Mouse (Mus musculus) MEL (cell line): ENCODE measurements around the gene Hoxd13. TPM values are rescaled to one million over a fixed set of nuclear protein-coding genes. Genes with fewer than 3 reads are reported as not detected.

Experiments used
- DNase-seq: peaks from one replicate; pipeline ENCODE4 v3.0.0; 2011; ENCODE audit warnings: low read depth, low spot score
- H3K27ac ChIP-seq: 2 replicates; pipeline ENCODE4 v1.5.1; 2012; ENCODE audit warnings: low read depth, mild to moderate bottlenecking, control low read depth, low read length, moderate library complexity; ENCODE audit not compliant: control insufficient read depth
- H3K27me3 ChIP-seq, 2 experiments: fragments of 150-350 bp in 1 of 2; sonication (generic) in 1 of 2; 2 replicates each; pipeline ENCODE4 v1.6.1; 2012; ENCODE audit warnings: low read length in 2 of 2, mild to moderate bottlenecking in 2 of 2, improper control_type of control experiment in 1 of 2, moderate library complexity in 1 of 2; ENCODE audit not compliant: insufficient read depth in 2 of 2, control insufficient read depth in 1 of 2
- H3K36me3 ChIP-seq, 2 experiments: 2 replicates each; pipeline ENCODE4 v1.6.1; 2012 to 2014; ENCODE audit warnings: low read length in 2 of 2, improper control_type of control experiment in 1 of 2, inconsistent platforms in 1 of 2, mild to moderate bottlenecking in 1 of 2; ENCODE audit not compliant: insufficient read depth in 2 of 2, control insufficient read depth in 1 of 2
- H3K4me1 ChIP-seq, 2 experiments: fragments of 150-350 bp in 1 of 2; sonication (generic) in 1 of 2; 2 replicates each; pipeline ENCODE4 v1.6.1; 2012; ENCODE audit warnings: low read length in 2 of 2, improper control_type of control experiment in 1 of 2, mild to moderate bottlenecking in 1 of 2; ENCODE audit not compliant: insufficient read depth in 2 of 2, control insufficient read depth in 1 of 2
- H3K4me3 ChIP-seq, 2 experiments: fragments of 150-350 bp in 1 of 2; sonication (generic) in 1 of 2; 2 replicates each; pipeline ENCODE4 v1.5.1; 2012; ENCODE audit warnings: low read depth in 2 of 2, low read length in 2 of 2, mild to moderate bottlenecking in 2 of 2, moderate library complexity in 2 of 2, control low read depth in 1 of 2, improper control_type of control experiment in 1 of 2; ENCODE audit not compliant: control insufficient read depth in 1 of 2, insufficient read depth in 1 of 2
- H3K79me2 ChIP-seq: 2 replicates; pipeline ENCODE4 v1.6.1; 2012; ENCODE audit warnings: mild to moderate bottlenecking, low read length, moderate library complexity; ENCODE audit not compliant: control insufficient read depth, poor library complexity, insufficient read depth
- H3K9ac ChIP-seq: 2 replicates; pipeline ENCODE4 v1.6.1; 2012; ENCODE audit warnings: low read depth, mild to moderate bottlenecking, control low read depth, low read length, moderate library complexity; ENCODE audit not compliant: control insufficient read depth, poor library complexity, severe bottlenecking
- H3K9me3 ChIP-seq: fragments of 150-350 bp; sonication (generic); replicated peaks from 2 replicates; pipeline ENCODE4 v1.6.1; 2012; ENCODE audit warnings: mild to moderate bottlenecking, low read length, improper control_type of control experiment, moderate library complexity; ENCODE audit not compliant: insufficient read depth
- CTCF ChIP-seq, 3 experiments: IDR thresholded peaks in 2 of 3; conservative IDR thresholded peaks in 1 of 3; 2 replicates each; pipeline ENCODE4 v1.5.1; 2011 to 2012; ENCODE audit warnings: low read length in 3 of 3, low read depth in 2 of 3, mild to moderate bottlenecking in 2 of 3, improper control_type of control experiment in 1 of 3, inconsistent platforms in 1 of 3, mixed read lengths in 1 of 3, moderate library complexity in 1 of 3; ENCODE audit not compliant: control insufficient read depth in 1 of 3, insufficient read depth in 1 of 3, poor library complexity in 1 of 3, severe bottlenecking in 1 of 3
- E2F4 ChIP-seq: IDR thresholded peaks from 2 replicates; pipeline ENCODE4 v1.6.1; 2011; ENCODE audit warnings: low read depth, low read length, improper control_type of control experiment, borderline replicate concordance
- ELF1 ChIP-seq: IDR thresholded peaks from 2 replicates; pipeline ENCODE4 v1.6.1; 2014; ENCODE audit warnings: low read depth, mild to moderate bottlenecking, inconsistent platforms, low read length, improper control_type of control experiment, moderate library complexity
- EP300 ChIP-seq, 2 experiments: IDR thresholded peaks; 2 replicates each; pipeline ENCODE4 v1.6.1; 2011; ENCODE audit warnings: improper control_type of control experiment in 2 of 2, low read length in 2 of 2, low read depth in 1 of 2, mild to moderate bottlenecking in 1 of 2
- ETS1 ChIP-seq: IDR thresholded peaks from 2 replicates; pipeline ENCODE4 v1.6.1; 2012; ENCODE audit warnings: low read depth, mild to moderate bottlenecking, inconsistent platforms, low read length, improper control_type of control experiment, moderate library complexity
- GABPA ChIP-seq: IDR thresholded peaks from 2 replicates; pipeline ENCODE4 v1.6.1; 2012; ENCODE audit warnings: low read depth, mild to moderate bottlenecking, inconsistent platforms, low read length, improper control_type of control experiment, moderate library complexity
- HCFC1 ChIP-seq: IDR thresholded peaks from 2 replicates; pipeline ENCODE4 v1.6.1; 2012; ENCODE audit warnings: low read depth, mild to moderate bottlenecking, inconsistent platforms, low read length, improper control_type of control experiment, moderate library complexity
- JUND ChIP-seq: IDR thresholded peaks from 2 replicates; pipeline ENCODE4 v1.6.1; 2011; ENCODE audit warnings: low read depth, mild to moderate bottlenecking, improper control_type of control experiment, low read length
- MAFK ChIP-seq: IDR thresholded peaks from 2 replicates; pipeline ENCODE4 v1.6.1; 2011; ENCODE audit warnings: low read depth, mild to moderate bottlenecking, low read length, improper control_type of control experiment, borderline replicate concordance
- MAX ChIP-seq: IDR thresholded peaks from 2 replicates; pipeline ENCODE4 v1.6.1; 2011; ENCODE audit warnings: low read length, improper control_type of control experiment
- MXI1 ChIP-seq: IDR thresholded peaks from 2 replicates; pipeline ENCODE4 v1.6.1; 2011; ENCODE audit warnings: mild to moderate bottlenecking, low read depth, low read length, improper control_type of control experiment
- MYB ChIP-seq: IDR thresholded peaks from 2 replicates; pipeline ENCODE4 v1.6.1; 2011; ENCODE audit warnings: mild to moderate bottlenecking, low read depth, low read length, improper control_type of control experiment
- NRF1 ChIP-seq: IDR thresholded peaks from 2 replicates; pipeline ENCODE4 v1.6.1; 2014; ENCODE audit warnings: low read depth, mild to moderate bottlenecking, inconsistent platforms, low read length, improper control_type of control experiment, moderate library complexity; ENCODE audit not compliant: poor library complexity, insufficient read depth, severe bottlenecking
- RAD21 ChIP-seq: IDR thresholded peaks from 2 replicates; pipeline ENCODE4 v1.6.1; 2011; ENCODE audit warnings: mild to moderate bottlenecking, low read depth, low read length, improper control_type of control experiment
- SMC3 ChIP-seq: IDR thresholded peaks from 2 replicates; pipeline ENCODE4 v1.6.1; 2011; ENCODE audit warnings: low read depth, low read length, improper control_type of control experiment
- TAL1 ChIP-seq: IDR thresholded peaks from 2 replicates; pipeline ENCODE4 v1.6.1; 2012; ENCODE audit warnings: mild to moderate bottlenecking, inconsistent platforms, low read length, moderate library complexity, mixed read lengths
- TCF12 ChIP-seq: IDR thresholded peaks from 2 replicates; pipeline ENCODE4 v1.6.1; 2014; ENCODE audit warnings: low read depth, mild to moderate bottlenecking, inconsistent platforms, low read length, improper control_type of control experiment, moderate library complexity
- UBTF ChIP-seq: IDR thresholded peaks from 2 replicates; pipeline ENCODE4 v1.6.1; 2012; ENCODE audit warnings: low read depth, mild to moderate bottlenecking, inconsistent platforms, low read length, improper control_type of control experiment, moderate library complexity, borderline replicate concordance; ENCODE audit not compliant: insufficient read depth
- USF1 ChIP-seq: IDR thresholded peaks from 2 replicates; pipeline ENCODE4 v1.6.1; 2014; ENCODE audit warnings: low read depth, mild to moderate bottlenecking, inconsistent platforms, low read length, improper control_type of control experiment, moderate library complexity
- USF2 ChIP-seq, 2 experiments: IDR thresholded peaks; 2 replicates each; pipeline ENCODE4 v1.6.1; 2011 to 2012; ENCODE audit warnings: improper control_type of control experiment in 2 of 2, low read length in 2 of 2, borderline replicate concordance in 1 of 2, inconsistent platforms in 1 of 2, low read depth in 1 of 2, mild to moderate bottlenecking in 1 of 2; ENCODE audit not compliant: insufficient read depth in 1 of 2
- ZC3H11A ChIP-seq: IDR thresholded peaks from 2 replicates; pipeline ENCODE4 v1.6.1; 2012; ENCODE audit warnings: low read depth, mild to moderate bottlenecking, inconsistent platforms, low read length, improper control_type of control experiment
- ZKSCAN1 ChIP-seq: IDR thresholded peaks from 2 replicates; pipeline ENCODE4 v1.6.1; 2012; ENCODE audit warnings: low read depth, mild to moderate bottlenecking, inconsistent platforms, low read length, improper control_type of control experiment, moderate library complexity
- ZNF384 ChIP-seq: IDR thresholded peaks from 2 replicates; pipeline ENCODE4 v1.6.1; 2012; ENCODE audit warnings: low read depth, mild to moderate bottlenecking, inconsistent platforms, low read length, improper control_type of control experiment
- polyA plus RNA-seq, 2 experiments: library from polyadenylated mRNA; stranded (reverse) in 1 of 2; unstranded in 1 of 2; fragments of >175 nt in 1 of 2; fragments of >200 nt in 1 of 2; gene quantifications; 2 replicates each; pipeline versions ENCODE4 v1.2.1 to v1.2.4; 2012; ENCODE audit warnings: low replicate concordance in 2 of 2, low read depth in 1 of 2; ENCODE audit not compliant: insufficient read length in 2 of 2, insufficient read depth in 1 of 2, missing spikeins in 1 of 2
- total RNA-seq: library from RNA; depleted of rRNA; stranded (reverse); fragments of 300-350 nt; gene quantifications from 2 replicates; pipeline ENCODE4 v1.2.3, GENCODE M21; 2012

Hoxd13 gene
- total and polyA plus RNA-seq, 3 experiments = not detected

- TF ChIP-seq UBTF (no peak), TCF12 (no peak), ETS1 (no peak), MXI1 (no peak), EP300 (IDR thresholded peaks at IDR 0.05; ENCODE audit: low read depth in 1 of 2, low read length in 2 of 2) (no peak), USF2 (IDR thresholded peaks at IDR 0.05; ENCODE audit: borderline replicate concordance in 1 of 2, insufficient read depth in 1 of 2, low read depth in 1 of 2, low read length in 2 of 2) (no peak)
- no peak for DNase-seq
- Histone ChIP-seq H3K9me3 (no peaks in the 10 kb centered on the region), H3K36me3 (no peaks in the 10 kb centered on the region), H3K79me2 (peaks cover 6% of the 10 kb centered on the region; the same call in 1 of the 2 replicates), H3K27me3 (no peaks in the 10 kb centered on the region; a peak in 1 of 4 replicates), H3K4me1 (no peaks in the 10 kb centered on the region), H3K27ac (no peak overlapping the region), H3K9ac (no peak overlapping the region), H3K4me3 (no peak overlapping the region)
These were observed 32.5 kb downstream of the Hoxd13 start for GRCm38 (mm10) chr2:74700546-74701112.

GRCm38 (mm10) chr2:74701949-74702819 is 34.1 kb downstream of the Hoxd13 start:
- Histone ChIP-seq H3K27me3 (no peaks in the 10 kb centered on the region), H3K4me3 (no peak overlapping the region)

GRCm38 (mm10) chr2:74702820-74703219 is 34.7 kb downstream of the Hoxd13 start:
- DNase-seq = no peak
- Histone ChIP-seq H3K4me1 (no peaks in the 10 kb centered on the region; a peak in 2 of 4 replicates), H3K27ac (no peak overlapping the region), H3K36me3 (peaks cover 0 to 2% of the 10 kb centered on the region in 2 experiments; a peak in 1 of 4 replicates), H3K4me3 (no peak overlapping the region), H3K79me2 (peaks cover 6% of the 10 kb centered on the region; the same call in 1 of the 2 replicates), H3K9ac (no peak overlapping the region), H3K27me3 (no peaks in the 10 kb centered on the region), H3K9me3 (no peaks in the 10 kb centered on the region)
- TF ChIP-seq ELF1 (no peak), RAD21 (no peak), E2F4 (no peak), ETS1 (no peak), MYB (no peak), NRF1 (no peak), ZNF384 (no peak), SMC3 (no peak), HCFC1 (no peak), TCF12 (no peak), ZC3H11A (no peak), USF2 (IDR thresholded peaks at IDR 0.05; ENCODE audit: borderline replicate concordance in 1 of 2, insufficient read depth in 1 of 2, low read depth in 1 of 2, low read length in 2 of 2) (no peak), MAX (no peak), EP300 (IDR thresholded peaks at IDR 0.05; ENCODE audit: low read depth in 1 of 2, low read length in 2 of 2) (no peak), GABPA (no peak), TAL1 (no peak)

More at GRCm38 (mm10) chr2:74701949-74702819, 34.1 kb downstream of the Hoxd13 start:
- peak; percentile 68 for DNase-seq
- Histone ChIP-seq H3K27ac (no peak overlapping the region), H3K9ac (no peak overlapping the region), H3K36me3 (peaks cover 0 to 2% of the 10 kb centered on the region in 2 experiments; a peak in 1 of 4 replicates), H3K79me2 (peaks cover 6% of the 10 kb centered on the region; the same call in 1 of the 2 replicates), H3K9me3 (no peaks in the 10 kb centered on the region), H3K4me1 (no peaks in the 10 kb centered on the region; a peak in 2 of 4 replicates)
- TF ChIP-seq MXI1 (no peak), CTCF (IDR thresholded peaks at IDR 0.05 in 2 of 3, conservative IDR thresholded peaks at IDR 0.05 in 1 of 3; ENCODE audit: control insufficient read depth in 1 of 3, insufficient read depth in 1 of 3, low read depth in 2 of 3, low read length in 3 of 3, poor library complexity in 1 of 3, severe bottlenecking in 1 of 3) (peak; percentile 93 to 95 (median 95)), RAD21 (peak; percentile 98), MAFK (no peak), ZC3H11A (peak; percentile 87), ZKSCAN1 (no peak), SMC3 (peak; percentile 77), JUND (no peak), USF1 (no peak)
